Mouse (Mus musculus) neural tube, embryonic 10.5 days (tissue): Measurements from ENCODE around the gene Slc25a35.
"Not testable (repeated sequence)": the region's sequence is repeated elsewhere in the genome, so short reads cannot be mapped to it uniquely, and the experiment has no call there.

Source experiments
- DNase-seq: peaks from one replicate; pipeline ENCODE4 v3.0.0-alpha.2; 2017; ENCODE audit warnings: low spot score; ENCODE audit errors: extremely low spot score

The Slc25a35 gene

GRCm38 (mm10) chr11:69005193-69005592 is 37.3 kb downstream of the Slc25a35 start:
- no peak for DNase-seq

GRCm38 (mm10) chr11:69006575-69006974 is 38.6 kb downstream of the Slc25a35 start:
- not testable (repeated sequence) for DNase-seq

GRCm38 (mm10) chr11:69008182-69009121 is 40.5 kb downstream of the Slc25a35 start, which contains the start of gene Pfas:
Gene Pfas (minus strand): TSS chr11:69008460.
- DNase-seq, result peak; percentile 97

GRCm38 (mm10) chr11:69009508-69009907 is 41.6 kb downstream of the Slc25a35 start:
- no peak for DNase-seq

GRCm38 (mm10) chr11:69010400-69011323 is 42.7 kb downstream of the Slc25a35 start:
- no peak for DNase-seq

- not testable (repeated sequence) for DNase-seq
These were observed 43.5 kb downstream of the Slc25a35 start for GRCm38 (mm10) chr11:69011445-69011844.

- DNase-seq, result peak; percentile 85
These were observed 44.2 kb downstream of the Slc25a35 start for GRCm38 (mm10) chr11:69012071-69012601.

- peak; percentile 94 for DNase-seq
These were observed 47.9 kb downstream of the Slc25a35 start, which contains the start of gene Ctc1 for GRCm38 (mm10) chr11:69015644-69016441. Gene Ctc1 (plus strand): TSS chr11:69015911.

GRCm38 (mm10) chr11:69016755-69017154 is 48.8 kb downstream of the Slc25a35 start:
- no peak for DNase-seq

GRCm38 (mm10) chr11:69020691-69021090 is 52.8 kb downstream of the Slc25a35 start:
- no peak for DNase-seq
